Mouse (Mus musculus): ENCODE measurements around the gene Abi3. TPM values are rescaled to one million over a fixed set of nuclear protein-coding genes. Genes with fewer than 3 reads are reported as not detected.

The Abi3 gene
- total RNA-seq, 2 experiments from 2014 or later = 20.7 to 21.0 TPM

- DNase-seq = peak in 1 of 2 experiments; percentile 54
- intact Hi-C loops (cut with DNase I) = loop anchor here (2.0 kb wide), 1 partner anchor 29 kb away; the partner anchor contains the start of gene Phospho1
Measured at GRCm38 (mm10) chr11:95795582-95795981, 46.7 kb downstream of the Abi3 start.

- DNase-seq = no peak
- intact Hi-C loops (cut with DNase I) = loop anchor here (2.0 kb wide), 1 partner anchor 31 kb away; the partner anchor contains the start of gene Phospho1
Measured at GRCm38 (mm10) chr11:95794201-95794600, 48.1 kb downstream of the Abi3 start.

GRCm38 (mm10) chr11:95792950-95793509 lies 49.2 kb downstream of the Abi3 start:
- no peak for DNase-seq
- intact Hi-C loops (cut with DNase I) = no loop called here

GRCm38 (mm10) chr11:95791787-95792186 lies 50.5 kb downstream of the Abi3 start:
- no peak for DNase-seq
- intact Hi-C loops (cut with DNase I) = no loop called here

- no peak for DNase-seq
- intact Hi-C loops (cut with DNase I) = no loop called here
Measured at GRCm38 (mm10) chr11:95789451-95789891, 52.8 kb downstream of the Abi3 start.

GRCm38 (mm10) chr11:95786511-95786910 lies 55.8 kb downstream of the Abi3 start:
- intact Hi-C loops (cut with DNase I) = no loop called here
- DNase-seq = no peak

- intact Hi-C loops (cut with DNase I) = no loop called here
- DNase-seq = no peak
Measured at GRCm38 (mm10) chr11:95785675-95786074, 56.6 kb downstream of the Abi3 start.

GRCm38 (mm10) chr11:95783958-95784357 lies 58.3 kb downstream of the Abi3 start:
- DNase-seq = no peak
- intact Hi-C loops (cut with DNase I) = no loop called here

GRCm38 (mm10) chr11:95783457-95783856 lies 58.8 kb downstream of the Abi3 start:
- intact Hi-C loops (cut with DNase I) = no loop called here
- no peak for DNase-seq

GRCm38 (mm10) chr11:95781557-95781956 lies 60.7 kb downstream of the Abi3 start:
- no peak for DNase-seq
- intact Hi-C loops (cut with DNase I) = no loop called here

GRCm38 (mm10) chr11:95780480-95780879 lies 61.8 kb downstream of the Abi3 start:
- no peak for DNase-seq
- intact Hi-C loops (cut with DNase I) = no loop called here

Other genes starting within 250 kb of the Abi3 start
- 100 to 1,000 TPM; 338 to 341 TPM for gene Phb, start 175.5 kb downstream of the Abi3 start, total RNA-seq (2021)
- 10 to 100 TPM; 45.9 to 46.5 TPM for gene Zfp652, start 129.8 kb downstream of the Abi3 start, total RNA-seq (2021)
- under 1 TPM; 0.53 to 0.61 TPM for gene B130006D01Rik, start 118.9 kb downstream of the Abi3 start, total RNA-seq (2021)
- gene Phospho1, start 18.0 kb downstream of the Abi3 start, total RNA-seq (2021) = 100 to 1,000 TPM; 172 to 179 TPM
- 10 to 100 TPM; 18.3 to 20.0 TPM for gene Gngt2, start 5.3 kb downstream of the Abi3 start, total RNA-seq (2021)
- gene B4galnt2, start 72.4 kb upstream of the Abi3 start, total RNA-seq (2021) = not detected
- under 1 TPM; 0.46 to 0.76 TPM for gene Igf2bp1, start 163.5 kb upstream of the Abi3 start, total RNA-seq (2021)
- not detected for gene Gip, start 182.1 kb upstream of the Abi3 start, total RNA-seq (2021)
- 10 to 100 TPM; 45.8 to 51.2 TPM for gene Snf8, start 192.4 kb upstream of the Abi3 start, total RNA-seq (2021)
- gene Ube2z, start 222.9 kb upstream of the Abi3 start, total RNA-seq (2021) = 10 to 100 TPM; 31.9 to 36.8 TPM
- 1,000 to 10,000 TPM; 3,151 to 3,310 TPM for gene Atp5g1, start 233.2 kb upstream of the Abi3 start, total RNA-seq (2021)

Measured in heart, postnatal 14 days (tissue).